Mouse (Mus musculus) bone marrow, adult 2 months (tissue): ENCODE measurements around the gene Polr2m.

Experiments
- CTCF ChIP-seq: fragments of 200-500 bp; IDR thresholded peaks from 2 replicates; pipeline ENCODE4 v1.5.1; 2011; ENCODE audit warnings: low read length, control low read depth; ENCODE audit not compliant: control insufficient read depth, insufficient read depth
- POLR2A ChIP-seq: fragments of 200-500 bp; IDR thresholded peaks from 2 replicates; pipeline ENCODE4 v1.6.1; 2011; ENCODE audit warnings: low read depth, mild to moderate bottlenecking, control low read depth, low read length, borderline replicate concordance; ENCODE audit not compliant: control insufficient read depth

DNA sequence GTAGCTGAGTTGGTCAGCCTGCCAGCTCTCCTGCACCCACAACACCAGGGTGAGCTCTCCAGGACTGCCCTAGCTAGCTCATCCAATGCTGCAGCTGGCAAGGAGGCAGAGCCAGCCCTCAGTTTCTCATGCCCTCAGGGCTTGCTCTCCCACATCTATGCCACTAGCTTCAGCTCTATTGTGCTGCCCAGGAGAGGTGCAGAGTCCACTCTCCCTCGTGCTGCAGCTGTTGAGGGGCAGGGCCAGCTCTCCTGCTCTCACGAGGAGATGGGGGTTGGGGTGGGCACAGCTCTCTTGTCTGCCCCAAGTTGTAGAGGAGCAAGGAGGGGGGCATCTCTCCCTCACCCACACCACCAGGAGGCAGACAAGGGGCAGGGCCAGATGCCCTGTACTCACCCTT lies 10.9 kb upstream of the Polr2m start:
- TF ChIP-seq CTCF = no peak
- TF ChIP-seq POLR2A = no peak
